Mouse (Mus musculus) stomach, postnatal 0 days (tissue): ENCODE measurements at regions not wholly inside any gene's neighbourhood (a gene's known extent, or its start where the extent isn't known, plus 50 kb on each side); places are given as distances from the start of the nearest gene placed in this dataset.

Experiments used
- ATAC-seq: fragments of 200-750 bp; cut with Nextera tagmentation; 2 replicates; pipeline ENCODE4 v1.8.0; 2017; ENCODE audit not compliant: low FRiP score, low TSS enrichment
- DNase-seq: peaks from one replicate; pipeline ENCODE4 v3.0.0-alpha.2; 2016; ENCODE audit warnings: low spot score
- H3K27ac ChIP-seq: fragments of 300-500 bp; sonication (generic); replicated peaks from 2 replicates; pipeline ENCODE4 v1.5.1; 2014; ENCODE audit warnings: mild to moderate bottlenecking, control low read depth
- H3K27me3 ChIP-seq: fragments of 300-500 bp; sonication (generic); 2 replicates; pipeline ENCODE4 v1.6.1; 2014; ENCODE audit warnings: low read length; ENCODE audit not compliant: control insufficient read depth, insufficient read depth
- H3K36me3 ChIP-seq: fragments of 300-500 bp; sonication (generic); 2 replicates; pipeline ENCODE4 v1.6.1; 2014; ENCODE audit warnings: low read length, mixed read lengths; ENCODE audit not compliant: control insufficient read depth, insufficient read depth
- H3K4me1 ChIP-seq: fragments of 300-500 bp; sonication (generic); replicated peaks from 2 replicates; pipeline ENCODE4 v1.6.1; 2014; ENCODE audit warnings: antibody characterized with exemption; ENCODE audit not compliant: control insufficient read depth, insufficient read depth
- H3K4me2 ChIP-seq: fragments of 300-500 bp; sonication (generic); replicated peaks from 2 replicates; pipeline ENCODE4 v1.6.1; 2014; ENCODE audit warnings: low read depth, mild to moderate bottlenecking, control low read depth, moderate library complexity
- H3K4me3 ChIP-seq: fragments of 300-500 bp; sonication (generic); 2 replicates; pipeline ENCODE4 v1.5.1; 2014; ENCODE audit warnings: low read depth, low read length, control low read depth
- H3K9ac ChIP-seq: fragments of 300-500 bp; sonication (generic); 2 replicates; pipeline ENCODE4 v1.6.1; 2014; ENCODE audit warnings: mild to moderate bottlenecking, low read length, control low read depth, mixed read lengths
- H3K9me3 ChIP-seq: fragments of 300-500 bp; sonication (generic); 2 replicates; pipeline ENCODE4 v1.6.1; 2016; ENCODE audit warnings: low read length; ENCODE audit not compliant: control insufficient read depth
- CTCF ChIP-seq: IDR thresholded peaks from 2 replicates; pipeline ENCODE4 v1.5.1; 2016; ENCODE audit warnings: antibody characterized with exemption, low read depth, mild to moderate bottlenecking, moderate library complexity
- EP300 ChIP-seq: optimal IDR thresholded peaks from 2 replicates; pipeline ENCODE3; 2016; ENCODE audit warnings: antibody characterized with exemption
- WGBS: fragments of 180-500 bp; shearing (Covaris S2); extraction: QIAGEN DNeasy Blood & Tissue Kit; methylation state at CpG from one replicate; pipeline ENCODE4 v1.1.7; 2014; 5-methylcytosine and 5-hydroxymethylcytosine counted together

GRCm38 (mm10) chr12:97983390-97983789 lies 275.9 kb downstream of the Galc start:
- H3K4me1 ChIP-seq = no peaks in the 10 kb centered on the region
- H3K4me2 ChIP-seq = no peak overlapping the region
- no peaks in the 10 kb centered on the region for H3K9me3 ChIP-seq
- DNase-seq (no peak), ATAC-seq (no peak)
- H3K9ac ChIP-seq = no peak overlapping the region
- 95% methylated on average over 1 of the region's 1 CpGs for WGBS
- no peak overlapping the region for H3K4me3 ChIP-seq
- H3K27me3 ChIP-seq = no peaks in the 10 kb centered on the region
- no peaks in the 10 kb centered on the region for H3K36me3 ChIP-seq
- H3K27ac ChIP-seq = no peak overlapping the region
- TF ChIP-seq CTCF (no peak), EP300 (no peak)

- no peak for TF ChIP-seq CTCF
- TF ChIP-seq EP300 = no peak
- H3K9me3 ChIP-seq = no peaks in the 10 kb centered on the region
- ATAC-seq = no peak
- WGBS = 69% methylated on average over 3 of the region's 3 CpGs
- no peak overlapping the region for H3K27ac ChIP-seq
- no peak for DNase-seq
- H3K4me3 ChIP-seq = no peak overlapping the region
- no peaks in the 10 kb centered on the region for H3K36me3 ChIP-seq
- no peaks in the 10 kb centered on the region for H3K4me1 ChIP-seq
- no peak overlapping the region for H3K9ac ChIP-seq
- H3K4me2 ChIP-seq = no peak overlapping the region
- H3K27me3 ChIP-seq = no peaks in the 10 kb centered on the region
Observed at GRCm38 (mm10) chr12:97978668-97979067, 280.6 kb downstream of the Galc start.

GRCm38 (mm10) chr12:97978178-97978651 lies 281.0 kb downstream of the Galc start:
- Histone ChIP-seq H3K4me3 (no peak overlapping the region), H3K4me2 (no peak overlapping the region), H3K27me3 (no peaks in the 10 kb centered on the region), H3K9ac (no peak overlapping the region), H3K27ac (no peak overlapping the region), H3K9me3 (no peaks in the 10 kb centered on the region), H3K4me1 (no peaks in the 10 kb centered on the region), H3K36me3 (no peaks in the 10 kb centered on the region)
- no peak for TF ChIP-seq EP300
- no peak for TF ChIP-seq CTCF
- DNase-seq (no peak), ATAC-seq (no peak)
- 71% methylated on average over 8 of the region's 8 CpGs for WGBS

- TF ChIP-seq CTCF (no peak), EP300 (no peak)
- Histone ChIP-seq H3K9me3 (no peaks in the 10 kb centered on the region), H3K9ac (no peak overlapping the region), H3K4me2 (no peak overlapping the region), H3K36me3 (no peaks in the 10 kb centered on the region), H3K4me1 (no peaks in the 10 kb centered on the region), H3K27me3 (no peaks in the 10 kb centered on the region), H3K27ac (no peak overlapping the region), H3K4me3 (no peak overlapping the region)
- 76% methylated on average over 3 of the region's 3 CpGs for WGBS
- no peak for DNase-seq
- ATAC-seq = no peak
Observed at GRCm38 (mm10) chr12:97977633-97978032, 281.6 kb downstream of the Galc start.

- TF ChIP-seq CTCF = peak; percentile 65
- TF ChIP-seq EP300 = no peak
Observed at GRCm38 (mm10) chr12:97973909-97974510, 285.2 kb downstream of the Galc start.

GRCm38 (mm10) chr12:97957201-97957600 lies 302.1 kb downstream of the Galc start:
- DNase-seq = no peak
- H3K27ac ChIP-seq = no peak overlapping the region
- H3K9ac ChIP-seq = no peak overlapping the region
- no peaks in the 10 kb centered on the region for H3K27me3 ChIP-seq
- no peak overlapping the region for H3K4me3 ChIP-seq
- no peaks in the 10 kb centered on the region for H3K9me3 ChIP-seq
- ATAC-seq = no peak
- TF ChIP-seq EP300 (no peak), CTCF (no peak)
- WGBS = 62% methylated on average over 4 of the region's 4 CpGs
- no peaks in the 10 kb centered on the region for H3K36me3 ChIP-seq
- no peak overlapping the region for H3K4me2 ChIP-seq
- H3K4me1 ChIP-seq = no peaks in the 10 kb centered on the region

More at GRCm38 (mm10) chr12:97973909-97974510, 285.2 kb downstream of the Galc start:
- H3K4me3 ChIP-seq = no peak overlapping the region
- DNase-seq (no peak), ATAC-seq (no peak)
- H3K4me1 ChIP-seq = no peaks in the 10 kb centered on the region
- H3K9ac ChIP-seq = no peak overlapping the region
- WGBS = 54% methylated on average over 10 of the region's 10 CpGs
- no peaks in the 10 kb centered on the region for H3K9me3 ChIP-seq
- no peak overlapping the region for H3K4me2 ChIP-seq
- no peaks in the 10 kb centered on the region for H3K27me3 ChIP-seq
- no peak overlapping the region for H3K27ac ChIP-seq
- no peaks in the 10 kb centered on the region for H3K36me3 ChIP-seq
